In genomic region chr8:11755873-11756272, GRCm38 (mm10) we compare ENCODE assay signal across 8 mouse cellular contexts. TPM values are rescaled to one million over a fixed set of nuclear protein-coding genes. Genes with fewer than 3 reads are reported as not detected.
DNase-seq lines count a peak whose midpoint lies in the region; ATAC-seq lines count a peak whose summit lies in the region.

No protein-coding gene starts in this region.

- peak; percentile 60; the same call in 1 of the 2 replicates for ATAC-seq in erythroblast, adult 5-6 weeks (replicated peaks; ENCODE audit: low FRiP score, poor library complexity, severe bottlenecking)

- DNase-seq in heart, adult 8-10 months (ENCODE audit: low spot score): peak; percentile 84
- DNase-seq in heart, adult 11 months: no peak
- peak; percentile 88 for DNase-seq in CD4-positive, CD25-positive, alpha-beta regulatory T cell, adult 2 months (ENCODE audit: low read depth, low spot score)
- DNase-seq in adrenal gland, postnatal 36 days: peak; percentile 78 to 83
- peak; percentile 78 for DNase-seq in kidney, postnatal 10 days
- peak; percentile 81 for DNase-seq in lung, postnatal 25 days (ENCODE audit: low spot score)
- DNase-seq in spleen, postnatal 4 days (ENCODE audit: low spot score in 2 of 2): peak; percentile 76 to 85

RNA-seq across cellular contexts. Expression of gene Arhgef7, which starts 28.4 kb away (rescaled TPM):
- 100 to 1,000 TPM in 3 of 4 experiments, 10 to 100 TPM in 1; 93.9 to 119 (median 111) TPM for total RNA-seq in heart, adult 8-10 months (2022)
- total RNA-seq in adrenal gland, postnatal 36 days (2021): 10 to 100 TPM; 40.7 to 45.5 TPM
- 5.4 and 10.9 TPM in 2 replicates for total RNA-seq in erythroblast, adult 5-6 weeks (2015; ENCODE audit: low replicate concordance)
- total RNA-seq in erythroblast, adult 5-6 weeks (2017; ENCODE audit: low replicate concordance): 1.9 and 5.6 TPM in 2 replicates

RNA-seq across cellular contexts. Expression of gene 1700016D06Rik, which starts 55.0 kb away (rescaled TPM):
- total RNA-seq in heart, adult 8-10 months (2022): not detected
- not detected for total RNA-seq in adrenal gland, postnatal 36 days (2021)
- total RNA-seq in erythroblast, adult 5-6 weeks (2015; ENCODE audit: low replicate concordance): not detected in 2 replicates
- total RNA-seq in erythroblast, adult 5-6 weeks (2017; ENCODE audit: low replicate concordance): not detected in 2 replicates
